Mouse (Mus musculus) mesoderm, embryonic 11.5 days (tissue): ENCODE measurements around the gene Arhgap4.

Experiments used
- DNase-seq: peaks from one replicate; pipeline ENCODE4 v3.0.0-alpha.2; 2012; ENCODE audit warnings: low read depth, low spot score

Gene Arhgap4

GRCm38 (mm10) chrX:73914827-73915703 lies 6.6 kb downstream of the Arhgap4 start:
- peak; percentile 94 for DNase-seq

GRCm38 (mm10) chrX:73911588-73911987 lies 10.1 kb downstream of the Arhgap4 start:
- no peak for DNase-seq

- no peak for DNase-seq
These were observed 10.5 kb downstream of the Arhgap4 start for GRCm38 (mm10) chrX:73911156-73911555.

- DNase-seq = no peak
These were observed 11.2 kb downstream of the Arhgap4 start for GRCm38 (mm10) chrX:73910451-73910850.

- DNase-seq = no peak
These were observed 11.6 kb downstream of the Arhgap4 start for GRCm38 (mm10) chrX:73910049-73910448.

- no peak for DNase-seq
These were observed 23.7 kb downstream of the Arhgap4 start for GRCm38 (mm10) chrX:73897959-73898358.

GRCm38 (mm10) chrX:73895719-73896118 lies 26.0 kb downstream of the Arhgap4 start, which contains the start of gene L1cam:
L1cam (minus strand) TSS chrX:73896105.
- peak; percentile 22 for DNase-seq

- DNase-seq = no peak
These were observed 28.8 kb downstream of the Arhgap4 start for GRCm38 (mm10) chrX:73892833-73893232.

GRCm38 (mm10) chrX:73891551-73892152 lies 30.0 kb downstream of the Arhgap4 start, which contains the start of gene Avpr2:
Avpr2 (plus strand) TSS chrX:73892102.
- no peak for DNase-seq

- DNase-seq = peak; percentile 21
These were observed 40.2 kb downstream of the Arhgap4 start for GRCm38 (mm10) chrX:73881463-73881862.

GRCm38 (mm10) chrX:73881036-73881427 lies 40.6 kb downstream of the Arhgap4 start:
- no peak for DNase-seq

GRCm38 (mm10) chrX:73880194-73881035 lies 41.3 kb downstream of the Arhgap4 start:
- peak; percentile 19 for DNase-seq

GRCm38 (mm10) chrX:73877014-73877413 lies 44.7 kb downstream of the Arhgap4 start:
- DNase-seq = no peak

GRCm38 (mm10) chrX:73875881-73876280 lies 45.8 kb downstream of the Arhgap4 start:
- DNase-seq = no peak

- no peak for DNase-seq
These were observed 49.7 kb downstream of the Arhgap4 start for GRCm38 (mm10) chrX:73871956-73872355.

GRCm38 (mm10) chrX:73871474-73871873 lies 50.2 kb downstream of the Arhgap4 start:
- no peak for DNase-seq

GRCm38 (mm10) chrX:73869334-73869733 lies 52.3 kb downstream of the Arhgap4 start:
- peak; percentile 49 for DNase-seq

- no peak for DNase-seq
These were observed 53.8 kb downstream of the Arhgap4 start for GRCm38 (mm10) chrX:73867852-73868251.

- DNase-seq = no peak
These were observed 54.4 kb downstream of the Arhgap4 start for GRCm38 (mm10) chrX:73867256-73867655.

- peak; percentile 68 for DNase-seq
These were observed 57.0 kb downstream of the Arhgap4 start for GRCm38 (mm10) chrX:73864692-73865091.

- DNase-seq = no peak
These were observed 66.6 kb downstream of the Arhgap4 start for GRCm38 (mm10) chrX:73855087-73855408.
